Mouse (Mus musculus): ENCODE data around the gene Gm17555.
"Not testable (repeated sequence)": the region's sequence is repeated elsewhere in the genome, so short reads cannot be mapped to it uniquely, and the experiment has no call there.

Gene Gm17555

DNA sequence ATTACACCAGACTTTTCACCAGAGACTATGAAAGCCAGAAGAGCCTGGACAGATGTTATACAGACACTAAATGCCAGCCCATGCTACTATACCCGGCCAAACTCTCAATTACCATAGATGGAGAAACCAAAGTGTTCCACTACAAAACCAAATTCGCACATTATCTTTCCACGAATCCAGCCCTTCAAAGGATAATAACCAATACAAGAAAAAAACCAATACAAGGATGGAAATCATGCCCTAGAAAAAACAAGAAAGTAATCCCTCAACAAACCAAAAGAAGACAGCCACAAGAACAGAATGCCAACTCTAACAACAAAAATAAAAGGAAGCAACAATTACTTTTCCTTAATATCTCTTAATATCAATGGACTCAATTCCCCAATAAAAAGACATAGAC, at the start of gene Gm17555:
Gene Gm17555 (plus strand): TSS at position 301 of the 400 bp plus-strand sequence.
- DNase-seq (ENCODE audit: low read depth): not testable (repeated sequence)

GRCm38 (mm10) chr2:126165277-126166018, 49.5 kb upstream of the Gm17555 start:
- DNase-seq (ENCODE audit: low read depth): no peak

DNA sequence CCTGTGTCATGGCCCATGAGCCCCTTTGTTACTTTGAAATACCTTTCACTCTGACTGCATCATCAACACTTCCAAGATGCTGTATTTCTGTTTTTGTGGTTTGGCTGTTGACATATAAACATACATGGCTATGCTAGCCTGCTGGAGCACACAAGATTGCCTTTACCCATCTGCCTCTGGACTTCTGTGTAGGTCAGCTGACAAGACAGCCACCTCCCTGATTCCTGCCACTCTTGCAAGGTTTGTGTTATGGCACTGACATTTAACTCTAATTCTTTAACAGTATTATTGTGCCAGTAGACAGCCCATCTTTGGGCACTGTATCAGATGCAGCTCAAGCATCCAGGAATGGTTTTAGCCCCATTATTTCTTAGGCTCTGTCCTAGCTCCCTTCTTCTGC, 48.6 kb upstream of the Gm17555 start:
- no peak for DNase-seq (ENCODE audit: low read depth)

DNA sequence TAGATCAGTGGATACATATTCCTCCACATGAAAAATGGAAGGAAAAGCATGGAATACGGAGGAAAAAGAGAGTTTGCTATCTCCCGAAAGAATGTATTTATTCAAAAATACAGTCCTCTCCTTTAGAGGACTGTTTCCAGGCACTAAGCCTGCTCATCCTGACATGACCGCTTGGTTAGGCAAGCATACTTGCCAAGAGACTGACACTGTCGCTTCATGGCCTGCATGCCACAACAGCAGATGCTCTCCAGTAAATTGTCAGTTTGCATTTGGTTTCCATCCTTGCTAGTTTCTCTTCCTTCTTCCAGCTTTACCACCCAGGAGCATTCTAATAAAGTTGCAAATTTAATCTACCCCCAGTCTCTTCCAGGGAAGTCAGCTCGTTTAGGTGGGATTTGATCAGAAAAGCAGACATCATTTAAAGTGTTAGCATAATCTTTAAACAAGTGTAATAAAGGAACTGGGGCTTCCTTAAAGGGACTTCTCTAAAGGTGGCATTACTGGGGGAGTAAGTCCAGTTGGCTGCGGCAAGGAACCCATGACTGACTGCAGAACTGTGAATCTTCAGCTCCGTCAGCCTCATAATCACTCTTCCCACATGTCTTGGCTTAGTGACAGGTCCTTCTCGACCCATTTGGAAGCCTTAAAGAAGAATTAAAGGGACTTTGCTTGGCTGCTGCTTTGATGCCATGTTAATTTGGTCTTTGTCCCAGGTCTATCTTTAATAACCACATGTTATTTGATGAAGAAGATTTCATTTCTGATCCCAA, 47.9 kb upstream of the Gm17555 start:
- no peak for DNase-seq (ENCODE audit: low read depth)

GRCm38 (mm10) chr2:126171427-126171826, 43.5 kb upstream of the Gm17555 start:
- DNase-seq (ENCODE audit: low read depth): no peak

DNA sequence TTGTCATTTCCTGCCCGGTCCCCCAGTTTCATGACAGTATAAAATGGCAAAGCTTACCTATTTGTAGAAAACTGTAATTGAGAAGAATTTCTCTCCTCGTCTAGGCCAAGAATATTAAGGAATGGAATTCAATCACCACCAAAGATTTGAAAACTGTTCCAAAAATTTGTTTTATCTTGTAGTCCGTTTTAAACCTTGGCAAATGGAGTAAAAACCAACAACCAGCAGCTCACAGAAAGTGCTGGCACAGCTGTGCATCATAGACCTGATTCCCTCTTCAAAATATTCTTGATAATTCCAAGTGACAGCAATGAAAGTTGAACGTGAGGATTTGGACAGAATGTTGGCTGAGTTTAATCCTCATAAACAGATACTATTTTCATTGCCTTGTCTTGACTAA, 23.6 kb upstream of the Gm17555 start:
- no peak for DNase-seq (ENCODE audit: low read depth)

DNA sequence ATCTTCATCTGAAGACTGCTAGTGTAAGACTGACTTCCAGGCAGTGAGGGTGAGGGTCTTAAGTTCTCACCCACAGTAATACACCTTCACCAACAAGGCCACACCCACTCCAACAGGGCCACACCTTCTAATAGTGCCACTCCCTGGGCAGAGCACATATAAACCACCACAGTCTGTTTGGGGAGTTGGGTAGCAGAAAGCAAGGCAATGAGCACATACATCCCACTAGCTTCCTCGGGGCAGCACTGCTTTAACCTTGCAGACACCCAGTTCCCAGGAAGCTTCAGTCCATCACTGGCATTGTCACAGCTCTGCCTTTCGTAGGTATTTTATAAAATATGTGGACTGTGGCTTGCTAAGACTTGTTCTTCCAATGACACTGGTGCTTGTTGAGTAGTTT, 22.8 kb upstream of the Gm17555 start:
- DNase-seq (ENCODE audit: low read depth): no peak

GRCm38 (mm10) chr2:126195631-126196356, 19.1 kb upstream of the Gm17555 start:
- DNase-seq (ENCODE audit: low read depth): no peak

DNA sequence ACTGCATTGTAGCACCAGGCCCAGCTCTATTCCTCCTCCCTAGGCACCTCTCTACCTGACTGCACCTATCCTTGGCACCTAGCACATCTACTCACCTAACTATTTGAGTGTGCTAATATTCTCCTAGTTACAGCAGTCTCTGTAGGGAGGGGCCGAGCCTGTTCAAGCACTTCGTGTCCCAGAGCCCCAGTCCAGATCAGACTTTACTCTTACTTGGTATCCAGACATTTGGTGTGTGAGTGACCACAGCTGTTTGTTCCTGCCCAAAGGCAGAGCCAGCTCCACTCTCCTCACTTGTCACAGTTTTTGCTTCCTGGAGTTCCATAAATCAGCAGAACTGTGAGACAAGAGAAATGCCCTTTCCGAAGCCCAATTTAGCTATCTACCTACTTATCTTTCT, 15.9 kb upstream of the Gm17555 start:
- no peak for DNase-seq (ENCODE audit: low read depth)

- no peak for DNase-seq (ENCODE audit: low read depth)
Measured at GRCm38 (mm10) chr2:126211011-126211680, 3.8 kb upstream of the Gm17555 start.

DNA sequence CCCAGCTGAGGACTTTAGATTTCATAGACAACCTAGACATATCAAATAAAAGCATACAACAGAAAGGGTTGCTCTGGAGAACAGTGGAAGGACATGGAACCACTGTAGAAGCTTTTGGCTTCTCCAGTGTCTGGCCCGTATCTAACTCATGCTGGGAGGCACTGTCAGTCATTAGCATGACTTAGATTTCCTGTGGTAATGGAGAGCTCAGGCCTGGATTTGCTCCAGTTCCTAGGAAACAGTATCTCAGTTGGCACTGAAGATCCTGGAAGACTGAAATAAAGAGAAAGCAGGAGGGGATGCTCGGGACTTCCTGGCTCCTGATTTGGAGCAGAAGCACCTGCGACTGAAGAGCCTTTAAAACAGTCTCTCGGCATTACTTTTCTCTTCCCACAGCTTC, 12.7 kb downstream of the Gm17555 start:
- DNase-seq (ENCODE audit: low read depth): no peak

DNA sequence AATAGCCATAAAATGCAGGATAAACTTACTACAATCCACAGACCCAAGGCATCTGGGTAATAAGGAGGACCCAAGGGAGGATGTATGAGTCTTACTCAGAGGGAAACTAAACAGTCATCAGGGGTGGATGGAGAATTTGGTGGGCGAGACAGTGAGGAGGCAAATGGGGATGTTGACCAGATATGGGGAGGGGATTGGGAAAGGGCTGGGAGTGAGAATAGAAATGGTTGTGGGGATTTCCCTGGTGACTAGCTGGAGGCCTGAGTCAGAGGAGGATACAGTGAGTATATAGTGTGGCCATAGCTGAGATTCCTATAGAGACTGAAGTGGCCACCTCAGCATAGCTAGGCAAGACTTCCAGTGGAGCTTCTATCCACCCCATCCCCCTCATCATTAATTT, 16.8 kb downstream of the Gm17555 start:
- no peak for DNase-seq (ENCODE audit: low read depth)

DNA sequence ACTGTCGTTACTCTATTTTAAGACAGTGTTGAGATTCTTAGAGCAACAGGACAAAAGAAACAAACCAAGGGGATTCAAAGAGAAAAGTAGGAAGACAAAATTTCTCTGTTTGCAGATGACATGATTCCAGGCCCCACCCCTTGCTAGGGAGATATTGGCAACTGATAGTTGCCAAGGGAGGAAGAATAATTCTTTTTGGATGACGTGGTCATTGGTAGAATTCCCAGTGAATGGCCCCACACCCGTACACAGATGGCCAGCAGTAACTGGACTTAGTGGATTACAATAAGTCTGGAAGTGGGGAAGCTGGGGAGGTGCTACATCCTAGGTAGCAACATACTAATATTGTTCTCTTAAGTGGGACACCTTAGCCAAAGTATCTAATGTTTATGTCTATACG, 22.0 kb downstream of the Gm17555 start:
- DNase-seq (ENCODE audit: low read depth): no peak

GRCm38 (mm10) chr2:126245446-126245845, 30.5 kb downstream of the Gm17555 start:
- DNase-seq (ENCODE audit: low read depth): no peak

- no peak for DNase-seq (ENCODE audit: low read depth)
Measured at GRCm38 (mm10) chr2:126248536-126248935, 33.6 kb downstream of the Gm17555 start.

GRCm38 (mm10) chr2:126252211-126252610, 37.3 kb downstream of the Gm17555 start:
- no peak for DNase-seq (ENCODE audit: low read depth)
